Mouse (Mus musculus) MEL (cell line): ENCODE data around the gene Xrn1. TPM values are rescaled to one million over a fixed set of nuclear protein-coding genes. Genes with fewer than 3 reads are reported as not detected.
"Not testable (repeated sequence)": the region's sequence is repeated elsewhere in the genome, so short reads cannot be mapped to it uniquely, and the experiment has no call there.

Source experiments
- DNase-seq: peaks from one replicate; pipeline ENCODE4 v3.0.0; 2011; ENCODE audit warnings: low read depth, low spot score
- H3K27ac ChIP-seq: 2 replicates; pipeline ENCODE4 v1.5.1; 2012; ENCODE audit warnings: low read depth, mild to moderate bottlenecking, control low read depth, low read length, moderate library complexity; ENCODE audit not compliant: control insufficient read depth
- H3K27me3 ChIP-seq, 2 experiments: fragments of 150-350 bp in 1 of 2; sonication (generic) in 1 of 2; 2 replicates each; pipeline ENCODE4 v1.6.1; 2012; ENCODE audit warnings: low read length in 2 of 2, mild to moderate bottlenecking in 2 of 2, improper control_type of control experiment in 1 of 2, moderate library complexity in 1 of 2; ENCODE audit not compliant: insufficient read depth in 2 of 2, control insufficient read depth in 1 of 2
- H3K36me3 ChIP-seq, 2 experiments: 2 replicates each; pipeline ENCODE4 v1.6.1; 2012 to 2014; ENCODE audit warnings: low read length in 2 of 2, improper control_type of control experiment in 1 of 2, inconsistent platforms in 1 of 2, mild to moderate bottlenecking in 1 of 2; ENCODE audit not compliant: insufficient read depth in 2 of 2, control insufficient read depth in 1 of 2
- H3K4me1 ChIP-seq, 2 experiments: fragments of 150-350 bp in 1 of 2; sonication (generic) in 1 of 2; 2 replicates each; pipeline ENCODE4 v1.6.1; 2012; ENCODE audit warnings: low read length in 2 of 2, improper control_type of control experiment in 1 of 2, mild to moderate bottlenecking in 1 of 2; ENCODE audit not compliant: insufficient read depth in 2 of 2, control insufficient read depth in 1 of 2
- H3K4me3 ChIP-seq, 2 experiments: fragments of 150-350 bp in 1 of 2; sonication (generic) in 1 of 2; 2 replicates each; pipeline ENCODE4 v1.5.1; 2012; ENCODE audit warnings: low read depth in 2 of 2, low read length in 2 of 2, mild to moderate bottlenecking in 2 of 2, moderate library complexity in 2 of 2, control low read depth in 1 of 2, improper control_type of control experiment in 1 of 2; ENCODE audit not compliant: control insufficient read depth in 1 of 2, insufficient read depth in 1 of 2
- H3K79me2 ChIP-seq: 2 replicates; pipeline ENCODE4 v1.6.1; 2012; ENCODE audit warnings: mild to moderate bottlenecking, low read length, moderate library complexity; ENCODE audit not compliant: control insufficient read depth, poor library complexity, insufficient read depth
- H3K9ac ChIP-seq: 2 replicates; pipeline ENCODE4 v1.6.1; 2012; ENCODE audit warnings: low read depth, mild to moderate bottlenecking, control low read depth, low read length, moderate library complexity; ENCODE audit not compliant: control insufficient read depth, poor library complexity, severe bottlenecking
- H3K9me3 ChIP-seq: fragments of 150-350 bp; sonication (generic); replicated peaks from 2 replicates; pipeline ENCODE4 v1.6.1; 2012; ENCODE audit warnings: mild to moderate bottlenecking, low read length, improper control_type of control experiment, moderate library complexity; ENCODE audit not compliant: insufficient read depth
- CTCF ChIP-seq, 3 experiments: IDR thresholded peaks in 2 of 3; conservative IDR thresholded peaks in 1 of 3; 2 replicates each; pipeline ENCODE4 v1.5.1; 2011 to 2012; ENCODE audit warnings: low read length in 3 of 3, low read depth in 2 of 3, mild to moderate bottlenecking in 2 of 3, improper control_type of control experiment in 1 of 3, inconsistent platforms in 1 of 3, mixed read lengths in 1 of 3, moderate library complexity in 1 of 3; ENCODE audit not compliant: control insufficient read depth in 1 of 3, insufficient read depth in 1 of 3, poor library complexity in 1 of 3, severe bottlenecking in 1 of 3
- ETS1 ChIP-seq: IDR thresholded peaks from 2 replicates; pipeline ENCODE4 v1.6.1; 2012; ENCODE audit warnings: low read depth, mild to moderate bottlenecking, inconsistent platforms, low read length, improper control_type of control experiment, moderate library complexity
- GABPA ChIP-seq: IDR thresholded peaks from 2 replicates; pipeline ENCODE4 v1.6.1; 2012; ENCODE audit warnings: low read depth, mild to moderate bottlenecking, inconsistent platforms, low read length, improper control_type of control experiment, moderate library complexity
- HCFC1 ChIP-seq: IDR thresholded peaks from 2 replicates; pipeline ENCODE4 v1.6.1; 2012; ENCODE audit warnings: low read depth, mild to moderate bottlenecking, inconsistent platforms, low read length, improper control_type of control experiment, moderate library complexity
- MAX ChIP-seq: IDR thresholded peaks from 2 replicates; pipeline ENCODE4 v1.6.1; 2011; ENCODE audit warnings: low read length, improper control_type of control experiment
- MXI1 ChIP-seq: IDR thresholded peaks from 2 replicates; pipeline ENCODE4 v1.6.1; 2011; ENCODE audit warnings: mild to moderate bottlenecking, low read depth, low read length, improper control_type of control experiment
- MYB ChIP-seq: IDR thresholded peaks from 2 replicates; pipeline ENCODE4 v1.6.1; 2011; ENCODE audit warnings: mild to moderate bottlenecking, low read depth, low read length, improper control_type of control experiment
- MYC ChIP-seq: IDR thresholded peaks from 2 replicates; pipeline ENCODE4 v1.6.1; 2011; ENCODE audit warnings: low read depth, mild to moderate bottlenecking, low read length, improper control_type of control experiment, moderate library complexity
- POLR2AphosphoS2 ChIP-seq: IDR thresholded peaks from 2 replicates; pipeline ENCODE4 v1.6.1; 2011; ENCODE audit warnings: low read length, improper control_type of control experiment
- POLR2AphosphoS5 ChIP-seq: IDR thresholded peaks from 2 replicates; pipeline ENCODE4 v1.6.1; 2012; ENCODE audit warnings: low read depth, borderline replicate concordance, mild to moderate bottlenecking, inconsistent platforms, low read length, moderate library complexity, mixed read lengths
- RCOR1 ChIP-seq: IDR thresholded peaks from 2 replicates; pipeline ENCODE4 v1.6.1; 2012; ENCODE audit warnings: low read depth, mild to moderate bottlenecking, inconsistent platforms, low read length, improper control_type of control experiment
- SMC3 ChIP-seq: IDR thresholded peaks from 2 replicates; pipeline ENCODE4 v1.6.1; 2011; ENCODE audit warnings: low read depth, low read length, improper control_type of control experiment
- TBP ChIP-seq: IDR thresholded peaks from 2 replicates; pipeline ENCODE4 v1.8.0; 2011; ENCODE audit warnings: low read depth, low read length, improper control_type of control experiment
- USF1 ChIP-seq: IDR thresholded peaks from 2 replicates; pipeline ENCODE4 v1.6.1; 2014; ENCODE audit warnings: low read depth, mild to moderate bottlenecking, inconsistent platforms, low read length, improper control_type of control experiment, moderate library complexity
- ZC3H11A ChIP-seq: IDR thresholded peaks from 2 replicates; pipeline ENCODE4 v1.6.1; 2012; ENCODE audit warnings: low read depth, mild to moderate bottlenecking, inconsistent platforms, low read length, improper control_type of control experiment
- ZKSCAN1 ChIP-seq: IDR thresholded peaks from 2 replicates; pipeline ENCODE4 v1.6.1; 2012; ENCODE audit warnings: low read depth, mild to moderate bottlenecking, inconsistent platforms, low read length, improper control_type of control experiment, moderate library complexity
- ZMIZ1 ChIP-seq: IDR thresholded peaks from 2 replicates; pipeline ENCODE4 v1.6.1; 2012; ENCODE audit warnings: low read depth, mild to moderate bottlenecking, inconsistent platforms, low read length, improper control_type of control experiment, moderate library complexity
- ZNF384 ChIP-seq: IDR thresholded peaks from 2 replicates; pipeline ENCODE4 v1.6.1; 2012; ENCODE audit warnings: low read depth, mild to moderate bottlenecking, inconsistent platforms, low read length, improper control_type of control experiment
- polyA plus RNA-seq, 2 experiments: library from polyadenylated mRNA; stranded (reverse) in 1 of 2; unstranded in 1 of 2; fragments of >175 nt in 1 of 2; fragments of >200 nt in 1 of 2; gene quantifications; 2 replicates each; pipeline versions ENCODE4 v1.2.1 to v1.2.4; 2012; ENCODE audit warnings: low replicate concordance in 2 of 2, low read depth in 1 of 2; ENCODE audit not compliant: insufficient read length in 2 of 2, insufficient read depth in 1 of 2, missing spikeins in 1 of 2
- total RNA-seq: library from RNA; depleted of rRNA; stranded (reverse); fragments of 300-350 nt; gene quantifications from 2 replicates; pipeline ENCODE4 v1.2.3, GENCODE M21; 2012

Gene Xrn1
- total and polyA plus RNA-seq, 3 experiments = 7.6 to 8.3 TPM; not detected in 1

- no peak for DNase-seq
- Histone ChIP-seq H3K4me3 (no peak overlapping the region), H3K36me3 (peaks cover 1 to 37% of the 10 kb centered on the region in 2 experiments; a peak in 3 of 4 replicates), H3K79me2 (peaks cover 28% of the 10 kb centered on the region), H3K27me3 (no peaks in the 10 kb centered on the region), H3K9ac (no peak overlapping the region), H3K27ac (no peak overlapping the region), H3K9me3 (no peaks in the 10 kb centered on the region), H3K4me1 (peaks cover 18 to 26% of the 10 kb centered on the region in 2 experiments)
- TF ChIP-seq POLR2AphosphoS2 = no peak
- no peak for TF ChIP-seq GABPA
- TF ChIP-seq RCOR1 = no peak
- no peak for TF ChIP-seq TBP
- TF ChIP-seq ZMIZ1 = no peak
- TF ChIP-seq HCFC1 = no peak
- no peak for TF ChIP-seq MYC
- TF ChIP-seq MAX = no peak
- TF ChIP-seq MYB = no peak
- no peak for TF ChIP-seq ZKSCAN1
- TF ChIP-seq MXI1 = no peak
- no peak for TF ChIP-seq ZNF384
- TF ChIP-seq SMC3 = no peak
- TF ChIP-seq USF1 = no peak
Observed at GRCm38 (mm10) chr9:95957611-95958010, 3.1 kb downstream of the Xrn1 start.

- Histone ChIP-seq H3K9ac (no peak overlapping the region), H3K79me2 (peaks cover 31% of the 10 kb centered on the region), H3K27me3 (no peaks in the 10 kb centered on the region), H3K9me3 (no peaks in the 10 kb centered on the region), H3K4me3 (no peak overlapping the region), H3K4me1 (peaks cover 18 to 26% of the 10 kb centered on the region in 2 experiments), H3K27ac (no peak overlapping the region), H3K36me3 (peaks cover 0 to 37% of the 10 kb centered on the region in 2 experiments; a peak in 2 of 4 replicates)
- DNase-seq = no peak
- TF ChIP-seq POLR2AphosphoS5 (no peak), CTCF (IDR thresholded peaks at IDR 0.05 in 2 of 3, conservative IDR thresholded peaks at IDR 0.05 in 1 of 3; ENCODE audit: control insufficient read depth in 1 of 3, insufficient read depth in 1 of 3, low read depth in 2 of 3, low read length in 3 of 3, poor library complexity in 1 of 3, severe bottlenecking in 1 of 3) (no peak), MYC (no peak), ETS1 (no peak), ZC3H11A (no peak)
Observed at GRCm38 (mm10) chr9:95958041-95958730, 3.6 kb downstream of the Xrn1 start.

GRCm38 (mm10) chr9:95958731-95959105 lies 4.2 kb downstream of the Xrn1 start:
- not testable (repeated sequence) for H3K27me3 ChIP-seq, H3K27ac ChIP-seq, DNase-seq, H3K9me3 ChIP-seq, H3K4me3 ChIP-seq, H3K9ac ChIP-seq
- peaks cover 0 to 37% of the 10 kb centered on the region in 2 experiments; a peak in 2 of 4 replicates for H3K36me3 ChIP-seq
- H3K79me2 ChIP-seq = peaks cover 32% of the 10 kb centered on the region
- peaks cover 15 to 26% of the 10 kb centered on the region in 2 experiments for H3K4me1 ChIP-seq
